Mouse (Mus musculus): ENCODE data around the gene Oosp2. TPM values are rescaled to one million over a fixed set of nuclear protein-coding genes. Genes with fewer than 3 reads are reported as not detected.
A peak's percentile ranks its signal among the peaks of the same experiment; 100 is the strongest.

The Oosp2 gene
- polyA plus RNA-seq, 1 experiment from 2014 or later, result not detected

DNA sequence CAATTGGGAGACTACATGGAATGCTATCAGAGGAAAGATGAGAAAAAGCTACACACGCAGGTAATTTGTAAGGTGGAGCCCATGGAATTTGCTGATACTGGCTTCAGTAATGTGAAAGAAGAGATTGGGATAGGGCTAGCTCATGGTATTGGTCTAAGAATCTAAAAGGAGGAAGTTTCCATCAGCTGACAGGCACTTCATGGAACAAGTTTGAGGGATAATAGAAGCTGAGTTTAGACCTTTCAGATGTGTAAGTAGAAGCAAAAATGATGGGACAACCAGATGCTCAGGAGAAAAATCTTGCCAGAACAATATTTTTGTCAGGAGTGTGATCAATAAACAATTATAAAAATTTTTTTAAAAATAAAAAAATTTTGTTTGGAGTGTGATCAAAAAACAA, 26.6 kb downstream of the Oosp2 start:
- Histone ChIP-seq H3K9me3 (no peaks in the 10 kb centered on the region), H3K4me1 (no peaks in the 10 kb centered on the region), H3K9ac (replicated peaks) (no peak overlapping the region), H3K36me3 (no peaks in the 10 kb centered on the region), H3K4me3 (no peak overlapping the region), H3K27ac (replicated peaks) (no peak overlapping the region), H3K27me3 (no peaks in the 10 kb centered on the region), H3K4me2 (replicated peaks) (no peak overlapping the region)
- ATAC-seq (ENCODE audit: low FRiP score, low read depth), result no peak
- 84% methylated on average over 1 of the region's 1 CpGs for WGBS

DNA sequence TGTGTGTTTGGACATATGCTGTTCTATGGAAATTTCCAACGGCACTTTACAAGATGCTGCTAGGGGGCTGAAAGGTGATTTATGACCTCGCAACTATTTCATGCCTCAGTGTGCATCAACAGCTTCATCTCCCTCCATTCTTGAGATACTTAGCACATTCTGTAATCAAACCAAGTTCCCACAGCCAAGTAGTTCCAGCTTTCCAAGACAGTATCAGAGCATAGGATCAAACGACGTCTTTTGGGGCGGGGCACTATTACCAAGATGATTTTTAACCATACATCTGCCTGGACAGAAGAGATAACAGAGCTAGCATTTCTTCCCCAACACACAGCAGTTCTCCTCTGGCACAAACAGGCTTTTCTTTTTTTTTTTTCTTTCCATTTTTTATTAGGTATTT, 35.1 kb downstream of the Oosp2 start:
- Histone ChIP-seq H3K27ac (replicated peaks) (no peak overlapping the region), H3K9ac (replicated peaks) (no peak overlapping the region), H3K4me2 (replicated peaks) (no peak overlapping the region), H3K27me3 (no peaks in the 10 kb centered on the region), H3K4me3 (no peak overlapping the region), H3K36me3 (no peaks in the 10 kb centered on the region), H3K9me3 (no peaks in the 10 kb centered on the region), H3K4me1 (no peaks in the 10 kb centered on the region)
- no peak for ATAC-seq (ENCODE audit: low FRiP score, low read depth)
- 83% methylated on average over 5 of the region's 5 CpGs for WGBS

DNA sequence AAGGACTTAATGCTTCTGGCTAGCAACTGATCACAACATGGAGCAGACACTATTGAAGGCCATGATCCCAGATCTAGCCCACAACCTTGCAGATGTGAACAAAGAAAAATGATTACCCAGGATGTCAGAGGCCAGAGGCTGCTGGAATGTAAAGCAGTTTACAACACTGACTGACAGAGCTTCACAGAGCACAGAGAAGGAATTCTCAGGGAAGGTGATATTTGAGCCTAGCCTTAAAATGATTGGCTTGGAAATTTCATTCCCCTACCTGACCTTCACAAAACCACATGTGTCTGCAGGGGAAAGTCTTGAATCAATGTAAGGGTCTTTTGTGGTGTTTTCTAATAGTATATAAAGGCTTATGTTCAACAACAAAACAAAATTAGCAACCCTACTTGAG, 35.6 kb downstream of the Oosp2 start:
- H3K36me3 ChIP-seq, result no peaks in the 10 kb centered on the region
- no peak overlapping the region for H3K9ac ChIP-seq (replicated peaks)
- H3K27ac ChIP-seq (replicated peaks), result no peak overlapping the region
- ATAC-seq (ENCODE audit: low FRiP score, low read depth), result no peak
- H3K4me1 ChIP-seq, result no peaks in the 10 kb centered on the region
- no peaks in the 10 kb centered on the region for H3K9me3 ChIP-seq
- no peak overlapping the region for H3K4me3 ChIP-seq
- H3K27me3 ChIP-seq, result no peaks in the 10 kb centered on the region
- H3K4me2 ChIP-seq (replicated peaks), result no peak overlapping the region

DNA sequence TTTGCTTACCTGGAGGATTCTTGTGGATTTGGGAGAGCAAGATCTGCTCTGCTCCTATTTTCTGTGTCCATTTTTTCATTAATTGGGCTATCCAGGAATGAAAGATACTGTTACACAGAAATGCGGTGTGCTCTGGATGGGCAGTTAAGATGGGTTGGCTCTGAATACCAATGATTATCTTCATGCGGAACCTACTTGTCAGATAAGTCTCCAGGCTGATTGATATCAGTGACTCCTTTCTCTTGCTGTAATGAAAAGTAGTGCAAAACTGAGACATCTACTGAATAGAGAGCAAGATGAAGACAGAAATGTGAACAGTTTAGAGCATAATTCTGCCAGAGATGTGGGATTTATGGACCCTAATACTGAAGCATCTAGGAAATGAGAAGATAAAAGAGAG, 36.8 kb downstream of the Oosp2 start, which contains the start of gene Ms4a2:
Ms4a2 (minus strand) TSS at position 169 of the 400 bp plus-strand sequence.
- Histone ChIP-seq H3K27me3 (no peaks in the 10 kb centered on the region), H3K9me3 (no peaks in the 10 kb centered on the region), H3K36me3 (no peaks in the 10 kb centered on the region), H3K9ac (replicated peaks) (no peak within 1 kb of the TSS), H3K4me2 (replicated peaks) (no peak within 1 kb of the TSS), H3K4me1 (no peaks in the 10 kb centered on the region), H3K4me3 (no peak within 1 kb of the TSS), H3K27ac (replicated peaks) (no peak within 1 kb of the TSS)
- 93% methylated on average over 2 of the region's 2 CpGs for WGBS
- ATAC-seq (ENCODE audit: low FRiP score, low read depth), result no peak

DNA sequence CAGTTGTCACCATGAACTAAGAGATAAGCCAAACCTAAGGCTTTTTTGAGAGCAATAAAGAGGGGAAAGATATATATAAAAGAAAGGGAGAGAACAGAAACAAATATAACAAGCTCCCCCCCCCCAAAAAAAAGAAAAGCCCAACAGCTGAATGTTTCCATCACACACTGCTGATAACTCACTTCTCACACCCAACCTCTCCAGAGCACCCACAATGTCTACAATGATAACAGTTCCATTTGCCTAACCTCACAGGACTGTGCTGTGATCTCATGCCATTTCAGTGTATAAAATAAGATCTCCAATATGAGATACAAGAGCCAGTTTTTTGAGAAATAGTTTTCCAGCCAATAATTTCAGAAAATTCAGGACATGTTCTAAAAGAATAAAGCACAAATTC, 42.4 kb downstream of the Oosp2 start:
- no peak overlapping the region for H3K4me2 ChIP-seq (replicated peaks)
- no peaks in the 10 kb centered on the region for H3K9me3 ChIP-seq
- no peak for ATAC-seq (ENCODE audit: low FRiP score, low read depth)
- H3K27ac ChIP-seq (replicated peaks), result no peak overlapping the region
- no peaks in the 10 kb centered on the region for H3K27me3 ChIP-seq
- H3K9ac ChIP-seq (replicated peaks), result no peak overlapping the region
- H3K36me3 ChIP-seq, result no peaks in the 10 kb centered on the region
- H3K4me3 ChIP-seq, result no peak overlapping the region
- no peaks in the 10 kb centered on the region for H3K4me1 ChIP-seq

DNA sequence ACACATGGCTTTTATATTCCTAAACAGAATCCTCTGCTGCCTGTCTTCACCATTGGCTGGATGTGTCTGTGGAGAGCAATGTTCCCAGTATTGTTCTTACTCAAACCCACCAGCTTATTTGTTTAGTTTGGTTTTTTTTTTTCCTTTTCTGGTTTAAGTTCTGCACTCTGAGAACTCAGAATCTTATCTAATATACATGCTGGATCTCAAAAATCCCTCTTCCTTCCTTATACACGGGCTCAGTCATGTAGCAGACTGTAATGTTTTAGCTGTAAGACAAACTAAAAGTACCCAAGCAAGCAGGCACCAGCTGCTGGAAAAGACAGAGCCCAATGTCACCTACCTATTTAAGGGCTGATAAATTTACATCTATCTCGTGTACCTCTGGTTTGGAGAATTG, 45.6 kb downstream of the Oosp2 start:
- Histone ChIP-seq H3K27me3 (no peaks in the 10 kb centered on the region), H3K4me1 (no peaks in the 10 kb centered on the region), H3K9me3 (no peaks in the 10 kb centered on the region), H3K36me3 (no peaks in the 10 kb centered on the region), H3K4me2 (replicated peaks) (no peak overlapping the region), H3K9ac (replicated peaks) (no peak overlapping the region), H3K4me3 (no peak overlapping the region), H3K27ac (replicated peaks) (no peak overlapping the region)
- WGBS, result 68% methylated on average over 2 of the region's 2 CpGs
- no peak for ATAC-seq (ENCODE audit: low FRiP score, low read depth)

DNA sequence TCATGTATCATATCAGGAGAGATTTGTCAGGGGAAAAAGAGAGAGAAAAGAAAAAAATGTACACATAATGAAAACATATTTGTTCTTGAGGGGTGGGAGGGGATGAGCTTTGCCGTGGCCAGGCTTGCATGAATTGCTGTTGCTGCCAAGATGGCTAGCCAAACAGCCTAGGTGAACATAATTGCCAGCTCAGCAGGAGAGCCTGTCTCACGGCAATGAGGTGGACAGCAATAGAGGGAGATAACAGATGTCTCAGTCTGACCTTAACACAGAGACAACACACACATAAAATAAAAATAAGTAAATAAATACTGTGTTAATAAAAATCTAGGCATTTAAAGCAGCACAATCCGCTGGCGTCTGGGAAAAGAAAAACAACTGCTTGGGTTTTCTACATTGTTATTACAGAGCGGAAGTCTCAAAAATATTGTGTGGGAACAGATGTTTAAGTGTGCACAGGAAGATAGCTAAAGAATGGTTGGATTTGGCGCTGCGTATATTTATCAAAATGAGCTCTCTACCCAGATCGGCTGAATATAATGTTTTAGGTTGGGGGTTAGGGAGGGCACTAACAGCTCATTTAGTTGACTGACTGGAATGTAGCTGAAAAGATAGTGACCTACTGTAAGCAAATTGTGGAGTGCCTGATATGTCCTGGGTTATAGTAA, 46.4 kb downstream of the Oosp2 start:
- no peak overlapping the region for H3K9ac ChIP-seq (replicated peaks)
- no peak overlapping the region for H3K4me2 ChIP-seq (replicated peaks)
- no peak for ATAC-seq (ENCODE audit: low FRiP score, low read depth)
- no peaks in the 10 kb centered on the region for H3K4me1 ChIP-seq
- H3K36me3 ChIP-seq, result no peaks in the 10 kb centered on the region
- H3K9me3 ChIP-seq, result no peaks in the 10 kb centered on the region
- no peak overlapping the region for H3K4me3 ChIP-seq
- H3K27me3 ChIP-seq, result no peaks in the 10 kb centered on the region
- WGBS, result 82% methylated on average over 8 of the region's 8 CpGs
- H3K27ac ChIP-seq (replicated peaks), result no peak overlapping the region

DNA sequence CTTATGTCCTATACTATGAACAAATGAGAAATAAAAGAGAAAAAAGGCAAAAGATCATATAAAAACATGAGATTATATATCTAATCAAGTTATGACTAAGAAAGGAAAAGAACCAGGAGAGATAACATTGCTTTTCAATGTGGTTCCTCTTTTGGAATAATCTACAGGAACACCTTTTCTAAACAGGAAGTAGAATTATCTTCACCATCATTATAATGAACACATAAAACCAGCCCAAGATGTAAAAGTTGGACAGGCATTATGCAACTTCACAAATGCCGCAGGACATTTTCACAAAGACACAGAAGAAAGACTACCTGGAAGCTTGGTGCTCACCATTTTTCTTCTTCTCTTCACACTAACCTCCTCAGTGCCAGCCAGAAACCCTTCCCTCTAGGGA, 47.3 kb downstream of the Oosp2 start:
- no peak overlapping the region for H3K4me3 ChIP-seq
- WGBS, result 100% methylated on average over 1 of the region's 1 CpGs
- no peaks in the 10 kb centered on the region for H3K36me3 ChIP-seq
- no peaks in the 10 kb centered on the region for H3K9me3 ChIP-seq
- H3K27ac ChIP-seq (replicated peaks), result no peak overlapping the region
- ATAC-seq (ENCODE audit: low FRiP score, low read depth), result no peak
- no peak overlapping the region for H3K9ac ChIP-seq (replicated peaks)
- no peaks in the 10 kb centered on the region for H3K4me1 ChIP-seq
- H3K4me2 ChIP-seq (replicated peaks), result no peak overlapping the region
- H3K27me3 ChIP-seq, result no peaks in the 10 kb centered on the region

DNA sequence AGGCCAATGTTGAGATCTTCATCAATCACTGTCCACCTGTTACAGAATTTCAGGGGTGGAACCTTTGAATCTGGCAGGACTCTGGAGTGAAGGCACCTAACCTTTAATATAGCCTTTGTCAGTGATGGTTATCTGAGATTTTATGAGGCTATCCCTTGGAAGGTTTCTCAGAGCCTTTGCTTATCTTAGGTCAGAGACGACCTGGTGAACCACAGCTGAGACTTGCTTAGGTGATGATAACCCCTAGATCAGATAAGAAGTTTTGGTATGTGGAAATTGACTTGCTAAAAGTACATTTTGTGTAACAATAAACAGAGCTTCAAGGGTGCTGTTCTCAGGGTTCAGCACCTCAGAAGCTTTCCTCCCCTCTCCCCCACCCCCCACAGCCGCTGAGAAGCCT, 48.1 kb downstream of the Oosp2 start:
- H3K4me3 ChIP-seq, result no peak overlapping the region
- H3K4me2 ChIP-seq (replicated peaks), result no peak overlapping the region
- no peaks in the 10 kb centered on the region for H3K4me1 ChIP-seq
- no peaks in the 10 kb centered on the region for H3K9me3 ChIP-seq
- no peaks in the 10 kb centered on the region for H3K27me3 ChIP-seq
- H3K36me3 ChIP-seq, result no peaks in the 10 kb centered on the region
- H3K27ac ChIP-seq (replicated peaks), result no peak overlapping the region
- no peak overlapping the region for H3K9ac ChIP-seq (replicated peaks)
- ATAC-seq (ENCODE audit: low FRiP score, low read depth), result no peak
- WGBS, result 40% methylated on average over 2 of the region's 2 CpGs

DNA sequence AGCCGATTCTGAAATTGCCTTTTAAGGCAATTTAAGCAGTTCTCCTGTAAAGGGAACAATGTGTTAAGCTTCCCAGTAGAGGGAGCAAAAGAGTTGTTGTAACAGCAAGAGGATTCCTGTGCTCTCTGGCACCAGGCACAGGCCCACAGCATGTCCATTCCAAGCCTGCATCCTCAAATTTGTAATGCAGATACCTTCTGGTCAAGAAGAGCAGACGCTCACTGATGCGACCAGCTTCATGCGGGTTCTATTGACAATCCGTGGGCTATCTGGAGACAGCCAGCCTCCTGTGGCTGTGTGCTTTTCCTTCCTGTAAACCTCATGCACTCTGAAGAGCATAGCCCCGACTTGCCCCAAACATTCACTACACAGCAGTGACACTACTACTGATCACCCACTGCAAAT, 48.8 kb downstream of the Oosp2 start:
- no peaks in the 10 kb centered on the region for H3K27me3 ChIP-seq
- no peak overlapping the region for H3K4me2 ChIP-seq (replicated peaks)
- no peaks in the 10 kb centered on the region for H3K36me3 ChIP-seq
- no peaks in the 10 kb centered on the region for H3K9me3 ChIP-seq
- peak; percentile 75; the same call in 1 of the 2 replicates for ATAC-seq (ENCODE audit: low FRiP score, low read depth)
- no peak overlapping the region for H3K4me3 ChIP-seq
- 32% methylated on average over 6 of the region's 6 CpGs for WGBS
- H3K4me1 ChIP-seq, result no peaks in the 10 kb centered on the region
- no peak overlapping the region for H3K9ac ChIP-seq (replicated peaks)
- H3K27ac ChIP-seq (replicated peaks), result no peak overlapping the region

DNA sequence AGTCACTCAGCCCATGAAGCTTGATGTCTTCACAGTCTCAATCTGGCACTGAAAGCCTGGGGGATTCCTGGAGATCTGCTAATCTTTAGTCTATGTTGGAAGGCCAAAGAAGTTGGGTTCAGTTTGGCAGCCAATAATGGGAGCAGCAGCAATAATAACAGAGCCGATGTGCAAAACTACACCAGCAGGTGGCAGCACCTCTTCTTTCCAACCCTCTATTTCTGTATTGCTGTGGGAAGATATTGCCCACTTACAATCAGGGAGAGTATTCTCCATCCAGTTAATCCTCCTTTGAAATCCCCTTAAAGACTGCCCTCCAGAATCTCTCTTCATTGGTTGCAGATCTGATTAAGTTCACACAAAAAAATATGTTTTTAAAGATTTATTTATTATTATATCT, 52.2 kb downstream of the Oosp2 start:
- Histone ChIP-seq H3K4me1 (no peaks in the 10 kb centered on the region), H3K4me3 (no peak overlapping the region), H3K9ac (replicated peaks) (no peak overlapping the region), H3K36me3 (no peaks in the 10 kb centered on the region), H3K27ac (replicated peaks) (no peak overlapping the region), H3K27me3 (no peaks in the 10 kb centered on the region), H3K4me2 (replicated peaks) (no peak overlapping the region), H3K9me3 (no peaks in the 10 kb centered on the region)
- ATAC-seq (ENCODE audit: low FRiP score, low read depth), result peak; percentile 64; the same call in 1 of the 2 replicates
- WGBS, result 24% methylated on average over 1 of the region's 1 CpGs

DNA sequence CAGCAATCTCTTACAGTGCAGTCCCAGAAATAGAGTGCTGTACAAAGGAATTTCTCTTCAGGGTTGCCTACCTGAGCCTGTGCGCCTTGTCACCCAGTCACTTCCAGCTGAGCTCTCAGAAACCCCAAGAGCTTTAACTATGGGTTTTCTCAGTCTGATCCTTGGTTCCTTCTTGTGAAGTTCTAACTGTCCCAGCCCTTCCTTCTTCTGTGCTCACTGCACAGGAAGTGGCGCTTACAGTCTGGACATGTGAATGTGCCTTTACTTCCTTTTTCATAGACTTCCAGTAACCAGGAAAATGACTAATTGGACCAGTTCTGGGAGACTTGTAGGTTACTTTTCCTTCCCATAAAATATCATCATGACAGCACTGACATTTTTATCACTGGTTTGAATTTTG, 55.8 kb downstream of the Oosp2 start, which contains the start of gene Ms4a6d:
Ms4a6d (minus strand) TSS at position 247 of the 400 bp plus-strand sequence.
- WGBS, result 79% methylated on average over 2 of the region's 2 CpGs
- no peak for ATAC-seq (ENCODE audit: low FRiP score, low read depth)

DNA sequence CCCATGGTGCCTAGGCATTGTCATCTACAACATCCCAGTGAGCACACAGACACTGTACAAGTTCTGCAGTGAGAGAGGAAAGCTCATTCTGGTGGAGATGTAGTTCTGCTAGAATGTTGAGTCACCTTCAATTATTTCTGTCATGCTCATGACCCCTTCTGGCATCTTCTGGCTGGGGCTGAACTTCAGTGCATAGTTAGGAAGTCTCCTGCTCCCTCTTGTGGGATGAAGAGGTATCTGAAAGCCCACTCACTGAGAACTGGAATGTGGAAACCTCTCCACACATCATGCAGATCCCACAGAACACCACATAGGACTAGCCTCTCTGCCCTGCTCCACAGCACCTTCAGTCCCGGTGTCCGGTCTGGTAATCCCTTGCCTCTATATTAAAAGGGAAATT, 58.3 kb downstream of the Oosp2 start:
- no peak overlapping the region for H3K4me3 ChIP-seq
- no peaks in the 10 kb centered on the region for H3K9me3 ChIP-seq
- H3K27me3 ChIP-seq, result no peaks in the 10 kb centered on the region
- no peak overlapping the region for H3K27ac ChIP-seq (replicated peaks)
- H3K4me2 ChIP-seq (replicated peaks), result no peak overlapping the region
- WGBS, result 93% methylated on average over 2 of the region's 2 CpGs
- no peaks in the 10 kb centered on the region for H3K4me1 ChIP-seq
- no peak overlapping the region for H3K9ac ChIP-seq (replicated peaks)
- H3K36me3 ChIP-seq, result no peaks in the 10 kb centered on the region
- ATAC-seq (ENCODE audit: low FRiP score, low read depth), result no peak

More for the DNA sequence above, 55.8 kb downstream of the Oosp2 start, which contains the start of gene Ms4a6d:
- H3K36me3 ChIP-seq, result no peaks in the 10 kb centered on the region
- no peak within 1 kb of the TSS for H3K9ac ChIP-seq (replicated peaks)
- H3K4me3 ChIP-seq, result no peak within 1 kb of the TSS
- H3K27me3 ChIP-seq, result no peaks in the 10 kb centered on the region
- H3K4me2 ChIP-seq (replicated peaks), result no peak within 1 kb of the TSS
- H3K9me3 ChIP-seq, result no peaks in the 10 kb centered on the region
- H3K27ac ChIP-seq (replicated peaks), result no peak within 1 kb of the TSS
- H3K4me1 ChIP-seq, result no peaks in the 10 kb centered on the region

Measured in midbrain, embryonic 12.5 days (tissue).